Mouse (Mus musculus) layer of hippocampus, adult 11-12 months (tissue): ENCODE measurements at regions not wholly inside any gene's neighbourhood (a gene's known extent, or its start where the extent isn't known, plus 50 kb on each side); places are given as distances from the start of the nearest gene placed in this dataset.

Source experiments
- DNase-seq: peaks from one replicate; pipeline ENCODE4 v3.0.0; 2022; ENCODE audit warnings: low spot score

GRCm38 (mm10) chr11:28655169-28655846, 71.2 kb upstream of the Ccdc85a start:
- DNase-seq: no peak

GRCm38 (mm10) chr11:28649446-28649845, 65.3 kb upstream of the Ccdc85a start:
- no peak for DNase-seq

DNA sequence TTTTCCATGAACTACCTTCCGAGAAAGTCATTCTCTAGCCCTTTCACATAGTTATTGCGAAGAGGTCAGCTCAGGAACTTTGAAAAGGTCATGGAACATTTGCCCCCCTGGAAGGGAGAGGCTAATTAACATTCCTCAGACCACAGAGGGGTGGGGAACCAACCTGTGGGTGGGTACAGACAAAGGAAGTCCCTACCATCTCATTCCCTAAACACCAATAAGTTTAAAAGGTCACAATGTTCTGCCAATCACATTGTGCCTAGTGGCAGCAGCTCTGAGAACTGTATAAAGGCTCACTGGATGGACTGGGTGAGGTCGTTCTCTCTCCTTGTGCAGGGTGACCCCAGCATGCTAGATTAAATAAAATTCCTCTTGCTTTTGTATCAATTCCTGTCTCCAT, 64.8 kb upstream of the Ccdc85a start:
- DNase-seq: no peak

- DNase-seq: no peak
Measured at GRCm38 (mm10) chr11:28639081-28639480, 55.0 kb upstream of the Ccdc85a start.

GRCm38 (mm10) chr11:28636752-28637151, 52.6 kb upstream of the Ccdc85a start:
- no peak for DNase-seq
